Mouse (Mus musculus) bone marrow, adult 2 months (tissue): ENCODE measurements around the gene Ccdc57.

Source experiments
- CTCF ChIP-seq: fragments of 200-500 bp; IDR thresholded peaks from 2 replicates; pipeline ENCODE4 v1.5.1; 2011; ENCODE audit warnings: low read length, control low read depth; ENCODE audit not compliant: control insufficient read depth, insufficient read depth
- POLR2A ChIP-seq: fragments of 200-500 bp; IDR thresholded peaks from 2 replicates; pipeline ENCODE4 v1.6.1; 2011; ENCODE audit warnings: low read depth, mild to moderate bottlenecking, control low read depth, low read length, borderline replicate concordance; ENCODE audit not compliant: control insufficient read depth

GRCm38 (mm10) chr11:120981661-120982060, 49.0 kb upstream of the Ccdc57 start:
- no peak for TF ChIP-seq CTCF
- TF ChIP-seq POLR2A = no peak
